Mouse (Mus musculus) thymus, adult 2 months (tissue): ENCODE data around the gene Ppp1r12a.

Experiments
- CTCF ChIP-seq: fragments of 200-500 bp; IDR thresholded peaks from 2 replicates; pipeline ENCODE4 v1.5.1; 2012; ENCODE audit warnings: mild to moderate bottlenecking, control low read depth, low read length, moderate library complexity, borderline replicate concordance; ENCODE audit not compliant: control insufficient read depth, poor library complexity, insufficient read depth; ENCODE audit errors: extremely low read depth
- POLR2A ChIP-seq: fragments of 200-500 bp; IDR thresholded peaks from 2 replicates; pipeline ENCODE4 v1.6.1; 2012; ENCODE audit warnings: mild to moderate bottlenecking, low read length, control low read depth, moderate library complexity; ENCODE audit not compliant: control insufficient read depth, poor library complexity, insufficient read depth; ENCODE audit errors: extremely low read depth

DNA sequence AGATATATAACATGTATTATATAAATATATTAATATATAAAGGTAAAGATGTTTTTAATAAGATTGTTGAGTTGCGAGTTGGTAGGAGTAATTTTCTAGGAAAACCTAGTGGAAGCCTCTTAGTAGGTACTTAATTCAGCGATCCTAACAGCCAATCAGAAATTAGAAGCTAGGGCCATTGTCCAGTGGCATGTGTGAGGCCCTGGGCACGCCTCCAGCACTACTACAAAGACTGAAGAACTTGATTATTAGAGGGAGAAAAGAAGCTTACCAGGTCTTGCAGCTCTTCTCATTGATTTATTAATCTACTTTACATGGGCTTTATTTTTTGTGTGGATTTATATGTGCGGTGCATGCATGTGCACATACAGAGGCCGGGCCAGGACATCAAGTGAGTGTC is 123.0 kb downstream of the Ppp1r12a start:
- TF ChIP-seq CTCF, result no peak
- TF ChIP-seq POLR2A, result no peak
